Mouse (Mus musculus): ENCODE measurements around the gene Mup8. TPM values are rescaled to one million over a fixed set of nuclear protein-coding genes. Genes with fewer than 3 reads are reported as not detected.
"Not testable (repeated sequence)": the region's sequence is repeated elsewhere in the genome, so short reads cannot be mapped to it uniquely, and the experiment has no call there.

Mup8 gene
- total RNA-seq (2022) = not detected

DNA sequence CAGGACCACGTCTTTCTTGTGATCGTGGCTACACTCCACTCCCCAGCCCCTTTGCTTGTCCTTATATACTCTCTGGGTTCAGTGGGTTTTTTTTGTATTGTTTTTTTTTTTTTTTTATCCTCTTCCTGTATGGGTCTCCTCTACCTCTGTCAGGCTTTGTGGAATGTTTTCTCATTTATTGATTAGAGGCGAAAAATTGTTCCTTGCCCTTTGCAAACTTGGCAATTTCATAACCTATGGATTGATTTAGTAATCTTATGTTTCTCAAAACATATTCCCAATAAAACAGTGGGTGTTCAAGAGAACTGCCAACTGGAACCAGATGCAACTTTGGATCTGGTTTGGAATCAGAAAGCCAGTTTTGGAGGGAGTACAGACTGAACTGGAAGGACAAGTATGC lies at the start of gene Mup8:
TSS of gene Mup8 (minus strand) at position 101 of the 400 bp plus-strand sequence.
- not testable (repeated sequence) for DNase-seq (ENCODE audit: low spot score in 2 of 2)

DNA sequence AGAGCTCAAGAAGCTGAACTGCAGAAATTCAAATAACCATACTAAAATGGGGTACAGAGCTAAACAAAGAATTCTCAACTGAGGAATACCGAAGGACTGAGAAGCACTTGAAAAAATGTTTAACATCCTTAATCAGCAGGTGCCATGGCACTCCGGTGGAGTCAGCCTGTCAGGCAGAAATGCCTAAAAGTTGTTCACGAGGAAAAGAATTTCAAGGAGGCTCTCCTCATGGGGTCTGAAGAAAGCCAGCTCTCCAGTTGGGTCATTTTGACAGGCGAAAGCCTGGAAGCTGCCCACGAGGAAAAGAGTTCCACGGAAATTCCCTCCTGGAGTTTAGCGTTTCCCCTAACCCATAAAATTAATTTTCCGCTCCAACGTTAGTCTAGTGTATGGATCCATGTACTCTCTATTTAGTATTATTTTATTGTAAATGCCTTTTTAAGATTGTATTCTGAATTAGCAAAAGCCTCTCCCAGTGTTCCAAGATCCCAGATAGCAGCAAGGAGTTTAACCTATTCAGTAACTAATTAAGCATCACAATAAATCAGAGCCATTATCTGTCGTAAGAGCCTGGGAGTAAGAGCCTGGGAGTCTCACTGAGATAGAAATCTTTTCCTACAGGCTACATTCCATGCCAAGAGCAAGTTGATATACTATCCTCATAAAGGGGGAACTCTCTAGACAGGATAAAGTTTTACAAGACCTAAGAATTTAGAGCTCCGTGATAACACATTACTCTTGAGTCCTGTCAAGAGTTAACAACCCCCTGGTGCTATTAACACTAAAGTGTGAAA lies 43.8 kb upstream of the Mup8 start:
- not testable (repeated sequence) for DNase-seq (ENCODE audit: low spot score in 2 of 2)

DNA sequence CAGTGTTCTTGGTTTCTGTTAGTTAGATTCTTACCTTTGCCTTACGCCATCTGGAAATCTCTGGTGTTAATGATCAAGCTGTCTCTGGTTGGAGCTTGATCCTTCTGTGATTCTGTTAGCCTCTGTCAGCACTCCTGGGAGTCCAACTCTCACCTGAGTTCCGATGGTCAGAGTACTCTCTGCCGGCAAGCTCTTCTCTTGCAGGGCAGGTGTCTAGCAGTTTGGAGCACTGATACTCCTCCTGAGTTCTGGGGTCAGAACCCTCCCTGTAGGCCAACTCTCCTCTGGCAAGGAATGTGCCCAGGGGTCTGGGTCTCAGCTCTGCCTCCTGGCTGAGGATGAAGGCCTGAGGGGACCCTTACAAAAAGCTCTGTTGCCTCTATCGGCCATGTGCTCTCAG lies 40.3 kb upstream of the Mup8 start:
- DNase-seq (ENCODE audit: low spot score in 2 of 2) = not testable (repeated sequence)

Other genes starting within 250 kb of the Mup8 start
- under 1 TPM in 1 of 4 experiments, not detected in 3; 0.86 TPM for gene Mup7, start 152.1 kb downstream of the Mup8 start, total RNA-seq (2022)
- under 1 TPM in 1 of 4 experiments, not detected in 3; 0.54 TPM for gene Mup2, start 68.3 kb downstream of the Mup8 start, total RNA-seq (2022)
- gene Mup9, start 199.4 kb upstream of the Mup8 start, total RNA-seq (2022) = under 1 TPM in 1 of 4 experiments, not detected in 3; 0.70 TPM

Measured in gastrocnemius, adult 8-10 months (tissue).